Mouse (Mus musculus) limb, embryonic 13.5 days (tissue): Measurements from ENCODE around the gene Slc39a2. TPM values are rescaled to one million over a fixed set of nuclear protein-coding genes. Genes with fewer than 3 reads are reported as not detected.
A peak's percentile ranks its signal among the peaks of the same experiment; 100 is the strongest.
"Not testable (repeated sequence)": the region's sequence is repeated elsewhere in the genome, so short reads cannot be mapped to it uniquely, and the experiment has no call there.

ENCODE experiments used
- ATAC-seq: fragments of 200-750 bp; cut with Nextera tagmentation; 2 replicates; pipeline ENCODE4 v1.8.0; 2017; ENCODE audit warnings: low read depth, moderate number of reproducible peaks, moderate TSS enrichment; ENCODE audit not compliant: low FRiP score
- H3K27ac ChIP-seq: fragments of 300-500 bp; sonication (generic); 2 replicates; pipeline ENCODE4 v1.5.1; 2015; ENCODE audit warnings: inconsistent platforms, mild to moderate bottlenecking, moderate library complexity
- H3K27me3 ChIP-seq: fragments of 300-500 bp; sonication (generic); 2 replicates; pipeline ENCODE4 v1.6.1; 2015; ENCODE audit warnings: mild to moderate bottlenecking, inconsistent platforms
- H3K36me3 ChIP-seq: fragments of 300-500 bp; sonication (generic); 2 replicates; pipeline ENCODE4 v1.6.1; 2015; ENCODE audit warnings: inconsistent platforms, mild to moderate bottlenecking, moderate library complexity
- H3K4me1 ChIP-seq: fragments of 300-500 bp; sonication (generic); 2 replicates; pipeline ENCODE4 v1.6.1; 2015; ENCODE audit warnings: inconsistent platforms
- H3K4me2 ChIP-seq: fragments of 300-500 bp; sonication (generic); replicated peaks from 2 replicates; pipeline ENCODE4 v1.6.1; 2015; ENCODE audit warnings: inconsistent platforms, mild to moderate bottlenecking, moderate library complexity
- H3K4me3 ChIP-seq: fragments of 300-500 bp; sonication (generic); 2 replicates; pipeline ENCODE4 v1.5.1; 2015; ENCODE audit warnings: moderate library complexity, mild to moderate bottlenecking, inconsistent platforms
- H3K9ac ChIP-seq: fragments of 300-500 bp; sonication (generic); 2 replicates; pipeline ENCODE4 v1.6.1; 2015; ENCODE audit warnings: mild to moderate bottlenecking, inconsistent platforms
- H3K9me3 ChIP-seq: fragments of 300-500 bp; sonication (generic); 2 replicates; pipeline ENCODE4 v1.6.1; 2016; ENCODE audit warnings: inconsistent platforms
- whole genome bisulfite sequencing: fragments of 180-500 bp; shearing (Covaris S2); methylation state at CpG from one replicate; pipeline ENCODE4 v1.1.7; 2015; 5-methylcytosine and 5-hydroxymethylcytosine counted together
- polyA plus RNA-seq: library from polyadenylated mRNA; unstranded; fragments of >200 nt; fragmentation: Nextera tagmentation; extraction: Ambion mirVana; gene quantifications from 2 replicates; pipeline ENCODE4 v1.2.1, GENCODE M21; 2015

Slc39a2 gene
- polyA plus RNA-seq, 1 experiment from 2014 or later = 1.4 TPM

GRCm38 (mm10) chr14:51921759-51922570 lies 29.3 kb downstream of the Slc39a2 start:
- Histone ChIP-seq H3K4me2 (no peak overlapping the region), H3K9me3 (no peaks in the 10 kb centered on the region), H3K4me3 (no peak overlapping the region), H3K27me3 (no peaks in the 10 kb centered on the region), H3K4me1 (0 out of 2 replicates have a peak, but pooled peaks cover 8% of the 10 kb centered on the region), H3K27ac (no peak overlapping the region), H3K9ac (no peak overlapping the region), H3K36me3 (no peaks in the 10 kb centered on the region)
- WGBS = 75% methylated on average over 16 of the region's 16 CpGs
- peak; percentile 30; the same call in 1 of the 2 replicates for ATAC-seq

GRCm38 (mm10) chr14:51922571-51922865 lies 29.8 kb downstream of the Slc39a2 start, which contains the start of gene Rnase13:
Gene Rnase13, minus strand, starts transcription at chr14:51922773.
- no peak within 1 kb of the TSS for H3K9ac ChIP-seq
- no peaks in the 10 kb centered on the region for H3K36me3 ChIP-seq
- no peak within 1 kb of the TSS for H3K4me3 ChIP-seq
- no peaks in the 10 kb centered on the region for H3K27me3 ChIP-seq
- H3K4me1 ChIP-seq = 0 out of 2 replicates have a peak, but pooled peaks cover 8% of the 10 kb centered on the region
- H3K9me3 ChIP-seq = no peaks in the 10 kb centered on the region
- H3K4me2 ChIP-seq = no peak within 1 kb of the TSS
- 71% methylated on average over 7 of the region's 7 CpGs for WGBS
- no peak for ATAC-seq
- no peak within 1 kb of the TSS for H3K27ac ChIP-seq

- Histone ChIP-seq H3K9me3 (no peaks in the 10 kb centered on the region), H3K4me2 (no peak overlapping the region), H3K4me1 (0 out of 2 replicates have a peak, but pooled peaks cover 8% of the 10 kb centered on the region), H3K9ac (no peak overlapping the region), H3K27me3 (no peaks in the 10 kb centered on the region), H3K4me3 (no peak overlapping the region), H3K36me3 (no peaks in the 10 kb centered on the region), H3K27ac (no peak overlapping the region)
- no peak for ATAC-seq
- 77% methylated on average over 2 of the region's 2 CpGs for WGBS
Measured at GRCm38 (mm10) chr14:51922910-51923309, 30.2 kb downstream of the Slc39a2 start.

GRCm38 (mm10) chr14:51923492-51923891 lies 30.8 kb downstream of the Slc39a2 start:
- H3K27me3 ChIP-seq = no peaks in the 10 kb centered on the region
- H3K4me2 ChIP-seq = no peak overlapping the region
- H3K4me1 ChIP-seq = 0 out of 2 replicates have a peak, but pooled peaks cover 8% of the 10 kb centered on the region
- H3K27ac ChIP-seq = no peak overlapping the region
- H3K4me3 ChIP-seq = no peak overlapping the region
- no peak overlapping the region for H3K9ac ChIP-seq
- ATAC-seq = no peak
- no peaks in the 10 kb centered on the region for H3K36me3 ChIP-seq
- no peaks in the 10 kb centered on the region for H3K9me3 ChIP-seq
- 75% methylated on average over 4 of the region's 4 CpGs for WGBS

- not testable (repeated sequence) for H3K9ac ChIP-seq, H3K27ac ChIP-seq, H3K36me3 ChIP-seq, H3K27me3 ChIP-seq, H3K4me2 ChIP-seq, ATAC-seq, H3K9me3 ChIP-seq, H3K4me3 ChIP-seq
- H3K4me1 ChIP-seq = peaks cover 16% of the 10 kb centered on the region
- WGBS = 93% methylated on average over 11 of the region's 11 CpGs
Measured at GRCm38 (mm10) chr14:51926930-51927329, 34.2 kb downstream of the Slc39a2 start.

GRCm38 (mm10) chr14:51929309-51929943 lies 36.7 kb downstream of the Slc39a2 start:
- no peak overlapping the region for H3K27ac ChIP-seq
- H3K36me3 ChIP-seq = no peaks in the 10 kb centered on the region
- H3K9ac ChIP-seq = no peak overlapping the region
- H3K4me3 ChIP-seq = no peak overlapping the region
- no peak for ATAC-seq
- no peaks in the 10 kb centered on the region for H3K27me3 ChIP-seq
- 78% methylated on average over 8 of the region's 8 CpGs for WGBS
- H3K9me3 ChIP-seq = no peaks in the 10 kb centered on the region
- H3K4me1 ChIP-seq = peaks cover 11% of the 10 kb centered on the region
- no peak overlapping the region for H3K4me2 ChIP-seq

GRCm38 (mm10) chr14:51929968-51930367 lies 37.3 kb downstream of the Slc39a2 start:
- Histone ChIP-seq H3K9me3 (no peaks in the 10 kb centered on the region), H3K4me1 (peaks cover 11% of the 10 kb centered on the region), H3K27ac (no peak overlapping the region), H3K4me3 (no peak overlapping the region), H3K36me3 (no peaks in the 10 kb centered on the region), H3K27me3 (no peaks in the 10 kb centered on the region), H3K9ac (no peak overlapping the region), H3K4me2 (no peak overlapping the region)
- 52% methylated on average over 9 of the region's 9 CpGs for WGBS
- ATAC-seq = no peak

GRCm38 (mm10) chr14:51930824-51931223 lies 38.1 kb downstream of the Slc39a2 start:
- 0 out of 2 replicates have a peak, but pooled peaks cover 6% of the 10 kb centered on the region for H3K9me3 ChIP-seq
- 32% methylated on average over 5 of the region's 5 CpGs for WGBS
- no peak overlapping the region for H3K27ac ChIP-seq
- no peaks in the 10 kb centered on the region for H3K36me3 ChIP-seq
- H3K9ac ChIP-seq = no peak overlapping the region
- peak; percentile 81 for ATAC-seq
- H3K4me3 ChIP-seq = no peak overlapping the region
- no peaks in the 10 kb centered on the region for H3K27me3 ChIP-seq
- peaks cover 11% of the 10 kb centered on the region for H3K4me1 ChIP-seq
- no peak overlapping the region for H3K4me2 ChIP-seq

- H3K4me1 ChIP-seq = peaks cover 11% of the 10 kb centered on the region
- no peak overlapping the region for H3K4me2 ChIP-seq
- WGBS = 55% methylated on average over 10 of the region's 10 CpGs
- H3K4me3 ChIP-seq = no peak overlapping the region
- 0 out of 2 replicates have a peak, but pooled peaks cover 6% of the 10 kb centered on the region for H3K9me3 ChIP-seq
- ATAC-seq = no peak
- H3K36me3 ChIP-seq = no peaks in the 10 kb centered on the region
- no peaks in the 10 kb centered on the region for H3K27me3 ChIP-seq
- H3K9ac ChIP-seq = no peak overlapping the region; the same call in 1 of the 2 replicates
- 0 out of 2 replicates have a peak overlapping the region, but pooled peaks have one; percentile 1 for H3K27ac ChIP-seq
Measured at GRCm38 (mm10) chr14:51932092-51933020, 39.7 kb downstream of the Slc39a2 start.

GRCm38 (mm10) chr14:51939005-51939404 lies 46.3 kb downstream of the Slc39a2 start:
- Histone ChIP-seq H3K27ac (no peak overlapping the region), H3K9ac (no peak overlapping the region), H3K4me3 (no peak overlapping the region), H3K4me2 (no peak overlapping the region), H3K36me3 (no peaks in the 10 kb centered on the region), H3K9me3 (peaks cover 20% of the 10 kb centered on the region; the same call in 1 of the 2 replicates), H3K4me1 (peaks cover 15% of the 10 kb centered on the region), H3K27me3 (no peaks in the 10 kb centered on the region)
- no peak for ATAC-seq
- WGBS = 87% methylated on average over 9 of the region's 9 CpGs

- peak; percentile 54; the same call in 1 of the 2 replicates for ATAC-seq
- no peak overlapping the region for H3K27ac ChIP-seq
- H3K36me3 ChIP-seq = no peaks in the 10 kb centered on the region
- 33% methylated on average over 8 of the region's 8 CpGs for WGBS
- no peaks in the 10 kb centered on the region for H3K27me3 ChIP-seq
- H3K4me2 ChIP-seq = no peak overlapping the region
- H3K4me1 ChIP-seq = peaks cover 15% of the 10 kb centered on the region
- no peak overlapping the region for H3K9ac ChIP-seq
- H3K4me3 ChIP-seq = no peak overlapping the region
- H3K9me3 ChIP-seq = peaks cover 14% of the 10 kb centered on the region; the same call in 1 of the 2 replicates
Measured at GRCm38 (mm10) chr14:51940944-51941560, 48.4 kb downstream of the Slc39a2 start.
